Mouse (Mus musculus): ENCODE measurements at regions not wholly inside any gene's neighbourhood (a gene's known extent, or its start where the extent isn't known, plus 50 kb on each side); places are given as distances from the start of the nearest gene placed in this dataset.

- no peak for DNase-seq (ENCODE audit: low spot score)
- H3K27ac ChIP-seq, result 0 out of 2 replicates have a peak overlapping the region, but pooled peaks have one; percentile 29
- H3K9me3 ChIP-seq, result peaks cover 12% of the 10 kb centered on the region
- no peak overlapping the region for H3K4me3 ChIP-seq
- WGBS, result 77% methylated on average over 2 of the region's 2 CpGs
- peaks cover 20% of the 10 kb centered on the region; the same call in 1 of the 2 replicates for H3K4me1 ChIP-seq (replicated peaks)
- no peaks in the 10 kb centered on the region for H3K27me3 ChIP-seq (ENCODE audit: insufficient read depth, poor library complexity, severe bottlenecking)
- no peaks in the 10 kb centered on the region for H3K36me3 ChIP-seq
Measured at GRCm38 (mm10) chr4:131207249-131207648, 263.1 kb downstream of the Matn1 start.

DNA sequence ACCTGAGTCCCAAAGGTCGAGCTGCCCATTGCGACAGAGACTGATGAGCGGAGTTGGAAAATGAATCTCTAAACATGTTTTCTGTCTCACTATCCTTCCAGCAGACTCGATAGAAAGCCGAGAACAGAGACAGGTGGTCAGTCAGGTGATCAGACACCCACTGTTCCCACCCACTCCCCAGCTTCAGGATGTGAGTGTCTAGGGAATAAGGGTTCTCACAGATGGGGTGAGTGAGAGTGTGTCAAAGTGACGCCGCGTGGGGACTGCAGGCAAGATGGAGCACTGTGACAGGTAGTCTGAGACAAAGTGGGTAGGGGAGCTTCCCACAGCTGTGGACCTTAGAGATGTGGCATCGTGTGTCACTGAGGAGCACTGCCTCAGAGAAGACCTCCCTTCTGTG is 264.0 kb downstream of the Matn1 start:
- WGBS, result 72% methylated on average over 9 of the region's 9 CpGs
- H3K4me3 ChIP-seq, result no peak overlapping the region
- H3K9me3 ChIP-seq, result peaks cover 12% of the 10 kb centered on the region
- H3K27ac ChIP-seq, result 0 out of 2 replicates have a peak overlapping the region, but pooled peaks have one; percentile 29
- DNase-seq (ENCODE audit: low spot score), result no peak
- peaks cover 20% of the 10 kb centered on the region; the same call in 1 of the 2 replicates for H3K4me1 ChIP-seq (replicated peaks)
- no peaks in the 10 kb centered on the region for H3K27me3 ChIP-seq (ENCODE audit: insufficient read depth, poor library complexity, severe bottlenecking)
- H3K36me3 ChIP-seq, result no peaks in the 10 kb centered on the region

GRCm38 (mm10) chr4:131208637-131209036 is 264.5 kb downstream of the Matn1 start:
- peaks cover 20% of the 10 kb centered on the region; the same call in 1 of the 2 replicates for H3K4me1 ChIP-seq (replicated peaks)
- no peak overlapping the region for H3K4me3 ChIP-seq
- H3K27me3 ChIP-seq (ENCODE audit: insufficient read depth, poor library complexity, severe bottlenecking), result no peaks in the 10 kb centered on the region
- DNase-seq (ENCODE audit: low spot score), result no peak
- H3K36me3 ChIP-seq, result no peaks in the 10 kb centered on the region
- H3K9me3 ChIP-seq, result peaks cover 12% of the 10 kb centered on the region
- H3K27ac ChIP-seq, result 0 out of 2 replicates have a peak overlapping the region, but pooled peaks have one; percentile 29
- WGBS, result 87% methylated on average over 6 of the region's 6 CpGs

DNA sequence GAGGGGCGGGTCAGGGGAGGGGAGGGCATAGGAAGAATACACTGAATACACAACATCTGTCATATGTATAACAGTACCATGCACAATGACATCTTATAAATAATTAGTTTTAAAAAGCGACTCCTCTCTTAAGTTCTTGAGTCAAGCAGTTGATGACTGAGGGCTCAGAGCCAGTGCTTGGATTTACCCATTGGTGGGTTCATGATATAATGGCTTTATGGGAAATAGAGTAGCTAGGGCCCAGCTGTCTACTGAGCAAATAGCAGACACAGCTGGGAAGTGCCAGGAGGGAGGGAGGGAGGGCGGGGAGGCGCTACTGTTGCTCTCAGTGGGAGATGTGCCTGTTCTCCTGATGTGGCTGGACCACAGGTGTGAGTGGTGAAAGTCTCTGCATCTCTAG is 268.5 kb downstream of the Matn1 start:
- Histone ChIP-seq H3K4me3 (no peak overlapping the region), H3K36me3 (no peaks in the 10 kb centered on the region), H3K4me1 (replicated peaks) (peaks cover 24% of the 10 kb centered on the region; the same call in 1 of the 2 replicates), H3K27ac (no peak overlapping the region), H3K9me3 (peaks cover 8% of the 10 kb centered on the region), H3K27me3 (ENCODE audit: insufficient read depth, poor library complexity, severe bottlenecking) (no peaks in the 10 kb centered on the region)
- no peak for DNase-seq (ENCODE audit: low spot score)
- 52% methylated on average over 4 of the region's 4 CpGs for WGBS

GRCm38 (mm10) chr4:131215682-131216081 is 271.5 kb downstream of the Matn1 start:
- no peak for DNase-seq (ENCODE audit: low spot score)
- Histone ChIP-seq H3K27ac (no peak overlapping the region), H3K4me1 (replicated peaks) (peaks cover 16% of the 10 kb centered on the region), H3K36me3 (no peaks in the 10 kb centered on the region), H3K9me3 (peaks cover 5% of the 10 kb centered on the region), H3K27me3 (ENCODE audit: insufficient read depth, poor library complexity, severe bottlenecking) (no peaks in the 10 kb centered on the region), H3K4me3 (no peak overlapping the region)
- WGBS, result 86% methylated on average over 11 of the region's 11 CpGs

DNA sequence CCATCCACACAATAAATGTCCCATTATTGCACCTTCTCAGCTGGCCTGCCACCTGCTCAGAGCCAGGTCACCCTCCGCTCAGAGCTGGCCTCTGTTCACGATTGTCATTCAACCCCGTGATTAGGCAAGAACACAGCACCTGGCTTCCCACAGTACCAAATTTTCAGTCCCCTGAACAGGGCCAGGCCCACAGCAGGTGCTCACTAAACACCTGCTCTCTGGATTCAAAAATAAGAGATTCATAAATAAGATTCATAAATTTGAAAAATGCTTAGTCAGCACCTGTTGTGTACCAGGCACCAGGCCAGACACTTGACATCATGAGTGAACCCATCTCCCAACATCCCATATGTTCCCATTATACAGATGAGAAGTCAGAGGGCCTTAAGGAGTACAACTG is 272.2 kb downstream of the Matn1 start:
- H3K4me3 ChIP-seq, result no peak overlapping the region
- H3K4me1 ChIP-seq (replicated peaks), result peaks cover 16% of the 10 kb centered on the region
- H3K9me3 ChIP-seq, result no peaks in the 10 kb centered on the region
- no peaks in the 10 kb centered on the region for H3K27me3 ChIP-seq (ENCODE audit: insufficient read depth, poor library complexity, severe bottlenecking)
- no peaks in the 10 kb centered on the region for H3K36me3 ChIP-seq
- DNase-seq (ENCODE audit: low spot score), result no peak
- H3K27ac ChIP-seq, result no peak overlapping the region
- 86% methylated on average over 3 of the region's 3 CpGs for WGBS

DNA sequence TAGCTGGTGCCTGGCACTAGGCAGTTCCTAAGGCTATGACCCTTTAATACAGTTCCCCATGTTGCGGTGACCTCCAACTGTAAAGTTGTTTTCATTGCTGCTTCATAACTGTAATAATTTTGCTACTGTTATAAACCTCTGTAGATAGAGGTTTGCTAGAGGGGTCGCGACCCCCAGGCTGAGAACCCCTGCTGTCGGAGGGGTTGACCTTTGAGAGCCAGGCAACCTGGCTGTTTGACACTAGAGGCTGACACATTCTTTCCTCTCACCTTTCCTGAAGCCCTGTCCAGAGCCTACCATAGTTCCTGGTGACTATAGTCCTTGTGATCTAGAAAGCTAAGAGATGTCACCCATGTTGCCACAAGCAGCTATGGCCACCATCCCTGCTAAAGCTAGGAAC is 272.9 kb downstream of the Matn1 start:
- WGBS, result 92% methylated on average over 4 of the region's 4 CpGs
- no peak for DNase-seq (ENCODE audit: low spot score)
- H3K36me3 ChIP-seq, result no peaks in the 10 kb centered on the region
- H3K27me3 ChIP-seq (ENCODE audit: insufficient read depth, poor library complexity, severe bottlenecking), result no peaks in the 10 kb centered on the region
- H3K27ac ChIP-seq, result no peak overlapping the region
- H3K4me3 ChIP-seq, result no peak overlapping the region
- no peaks in the 10 kb centered on the region for H3K9me3 ChIP-seq
- H3K4me1 ChIP-seq (replicated peaks), result peaks cover 16% of the 10 kb centered on the region

DNA sequence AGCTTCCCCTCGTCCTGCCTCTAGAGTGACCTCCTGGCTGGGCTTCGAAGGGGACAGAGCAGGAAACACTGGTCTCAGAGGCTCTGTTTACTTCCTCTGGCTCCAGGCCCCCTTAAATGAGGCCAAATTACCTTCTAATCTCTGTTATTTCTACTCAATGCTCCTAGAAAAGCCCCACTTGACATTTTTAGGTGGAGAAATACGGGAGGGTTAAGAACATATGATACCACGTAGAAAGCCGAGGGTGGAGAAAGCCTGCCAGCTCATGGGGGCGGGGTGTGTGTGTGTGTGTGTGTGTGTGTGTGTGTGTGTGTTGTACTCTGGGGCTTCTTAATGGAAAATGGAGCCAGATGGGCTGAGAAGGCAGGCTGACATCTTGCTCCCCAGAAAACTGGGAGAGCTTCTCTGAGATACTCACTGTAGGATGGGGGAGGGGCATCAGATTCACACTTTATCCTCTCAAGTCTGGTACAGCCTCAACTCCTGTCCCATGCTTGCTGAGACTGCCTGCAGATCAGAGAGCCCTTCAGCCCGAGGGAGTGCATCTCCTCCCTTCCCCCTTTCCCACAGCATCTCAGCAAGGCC is 273.5 kb downstream of the Matn1 start:
- Histone ChIP-seq H3K9me3 (no peaks in the 10 kb centered on the region), H3K36me3 (no peaks in the 10 kb centered on the region), H3K4me1 (replicated peaks) (peaks cover 16% of the 10 kb centered on the region), H3K27ac (peak overlapping the region; percentile 45), H3K27me3 (ENCODE audit: insufficient read depth, poor library complexity, severe bottlenecking) (no peaks in the 10 kb centered on the region), H3K4me3 (no peak overlapping the region)
- 63% methylated on average over 7 of the region's 7 CpGs for WGBS
- DNase-seq (ENCODE audit: low spot score), result peak; percentile 13

- no peak for DNase-seq (ENCODE audit: low spot score)
- 81% methylated on average over 10 of the region's 10 CpGs for WGBS
- Histone ChIP-seq H3K4me3 (no peak overlapping the region), H3K27me3 (ENCODE audit: insufficient read depth, poor library complexity, severe bottlenecking) (no peaks in the 10 kb centered on the region), H3K27ac (no peak overlapping the region), H3K9me3 (peaks cover 3% of the 10 kb centered on the region; the same call in 1 of the 2 replicates), H3K36me3 (no peaks in the 10 kb centered on the region), H3K4me1 (replicated peaks) (peaks cover 16% of the 10 kb centered on the region)
Measured at GRCm38 (mm10) chr4:131220966-131221365, 276.8 kb downstream of the Matn1 start.

DNA sequence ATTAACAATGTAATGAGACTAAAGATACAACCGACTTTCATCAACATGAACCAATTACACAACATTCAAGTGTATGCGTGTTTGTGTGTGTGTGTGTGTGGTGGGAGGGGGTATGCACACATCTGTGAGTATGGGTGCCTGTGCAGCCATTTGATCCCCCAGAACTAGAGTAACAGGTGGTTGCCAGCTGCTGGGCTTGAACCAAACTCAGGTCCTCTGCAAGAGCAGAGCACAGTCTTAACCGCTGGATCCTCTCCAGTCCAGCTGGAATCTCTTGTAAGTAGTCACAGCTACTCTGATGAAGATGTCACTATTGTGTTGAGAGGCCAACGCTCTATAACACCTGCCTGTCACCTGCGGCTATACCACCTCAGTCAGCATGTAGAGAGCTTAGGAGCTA is 286.2 kb downstream of the Matn1 start:
- no peak overlapping the region for H3K4me3 ChIP-seq
- WGBS, result 91% methylated on average over 5 of the region's 5 CpGs
- no peaks in the 10 kb centered on the region for H3K27me3 ChIP-seq (ENCODE audit: insufficient read depth, poor library complexity, severe bottlenecking)
- no peak for DNase-seq (ENCODE audit: low spot score)
- no peaks in the 10 kb centered on the region for H3K36me3 ChIP-seq
- no peaks in the 10 kb centered on the region for H3K9me3 ChIP-seq
- no peak overlapping the region for H3K27ac ChIP-seq
- H3K4me1 ChIP-seq (replicated peaks), result no peaks in the 10 kb centered on the region

DNA sequence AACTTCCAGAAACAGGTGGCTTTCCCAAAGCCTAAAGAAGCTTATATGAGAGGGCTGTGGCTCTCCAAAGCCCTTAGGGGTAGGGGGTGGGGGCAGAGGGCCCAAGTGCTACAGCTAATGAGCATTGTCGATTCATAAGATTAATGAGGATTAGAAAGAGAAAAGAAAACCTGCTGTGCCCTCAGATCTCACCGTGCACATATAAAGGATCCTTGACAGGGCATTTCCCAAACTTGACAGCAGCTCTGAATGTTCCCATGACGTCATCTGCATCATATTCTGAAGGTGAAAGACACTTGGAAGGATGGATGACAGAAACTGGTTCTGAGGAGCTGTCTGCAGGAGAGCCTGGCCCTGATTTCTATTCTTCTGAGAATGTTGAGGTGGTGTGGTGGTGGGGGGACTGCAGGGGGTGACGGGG is 292.4 kb downstream of the Matn1 start:
- Histone ChIP-seq H3K27ac (peak overlapping the region; percentile 13; the same call in 1 of the 2 replicates), H3K9me3 (no peaks in the 10 kb centered on the region), H3K4me3 (no peak overlapping the region), H3K27me3 (ENCODE audit: insufficient read depth, poor library complexity, severe bottlenecking) (no peaks in the 10 kb centered on the region), H3K36me3 (no peaks in the 10 kb centered on the region), H3K4me1 (replicated peaks) (peaks cover 19% of the 10 kb centered on the region; the same call in 1 of the 2 replicates)
- no peak for DNase-seq (ENCODE audit: low spot score)
- WGBS, result 40% methylated on average over 4 of the region's 4 CpGs

DNA sequence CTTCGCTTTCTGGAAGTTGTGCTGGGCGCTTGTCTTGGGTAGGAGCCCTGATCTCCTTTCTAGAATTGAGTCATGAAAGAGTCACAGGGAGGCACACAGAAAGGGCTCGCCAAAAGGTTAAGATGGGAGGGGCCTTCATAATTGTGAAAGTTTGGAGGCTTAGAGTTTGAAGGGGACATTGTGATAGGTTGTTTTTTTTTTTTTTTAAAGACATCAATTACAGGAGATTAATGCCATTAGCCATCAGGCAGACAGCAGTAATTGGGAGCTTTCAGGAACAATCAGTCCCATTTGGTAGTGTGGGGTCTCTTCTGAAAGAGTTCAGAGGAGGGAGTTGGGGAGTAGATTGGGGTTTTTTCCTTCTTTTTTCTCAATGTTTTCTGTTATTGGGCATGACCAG is 294.4 kb downstream of the Matn1 start:
- H3K36me3 ChIP-seq, result no peaks in the 10 kb centered on the region
- H3K4me3 ChIP-seq, result no peak overlapping the region
- WGBS, result 84% methylated on average over 3 of the region's 3 CpGs
- H3K9me3 ChIP-seq, result no peaks in the 10 kb centered on the region
- H3K27me3 ChIP-seq (ENCODE audit: insufficient read depth, poor library complexity, severe bottlenecking), result no peaks in the 10 kb centered on the region
- peaks cover 34% of the 10 kb centered on the region for H3K4me1 ChIP-seq (replicated peaks)
- no peak overlapping the region for H3K27ac ChIP-seq
- DNase-seq (ENCODE audit: low spot score), result no peak

DNA sequence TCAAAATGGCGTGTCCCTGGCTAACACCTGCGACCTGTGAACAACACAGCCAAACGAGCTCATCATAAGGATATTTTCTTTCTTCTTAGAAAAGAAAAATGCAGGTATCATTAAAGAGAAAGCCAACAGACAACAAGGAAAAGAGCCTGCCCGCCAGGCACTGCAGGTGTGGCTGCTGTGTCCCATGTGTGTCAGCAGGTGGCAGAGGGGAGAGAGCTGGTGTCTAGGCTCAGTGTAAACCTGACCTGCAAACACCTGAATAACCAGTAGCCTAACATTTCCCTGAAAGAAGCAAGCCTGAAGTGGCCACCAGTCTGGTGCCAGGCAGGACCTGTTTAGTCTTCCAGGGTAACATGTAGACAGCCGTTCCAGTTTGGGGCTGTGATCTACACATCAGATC is 294.9 kb downstream of the Matn1 start:
- Histone ChIP-seq H3K9me3 (no peaks in the 10 kb centered on the region), H3K4me1 (replicated peaks) (peaks cover 39% of the 10 kb centered on the region), H3K27me3 (ENCODE audit: insufficient read depth, poor library complexity, severe bottlenecking) (no peaks in the 10 kb centered on the region), H3K27ac (no peak overlapping the region), H3K4me3 (no peak overlapping the region), H3K36me3 (no peaks in the 10 kb centered on the region)
- 86% methylated on average over 5 of the region's 5 CpGs for WGBS
- DNase-seq (ENCODE audit: low spot score), result no peak

GRCm38 (mm10) chr4:131240457-131240856 is 296.3 kb downstream of the Matn1 start:
- no peak for DNase-seq (ENCODE audit: low spot score)
- WGBS, result 84% methylated on average over 4 of the region's 4 CpGs
- Histone ChIP-seq H3K4me3 (no peak overlapping the region), H3K27me3 (ENCODE audit: insufficient read depth, poor library complexity, severe bottlenecking) (0 out of 2 replicates have a peak, but pooled peaks cover 5% of the 10 kb centered on the region), H3K36me3 (no peaks in the 10 kb centered on the region), H3K9me3 (no peaks in the 10 kb centered on the region), H3K27ac (no peak overlapping the region), H3K4me1 (replicated peaks) (peaks cover 44% of the 10 kb centered on the region)

Data from hindbrain, embryonic 10.5 days (tissue).